ENCODE assay signal across 7 mouse cellular contexts in the genomic region with DNA sequence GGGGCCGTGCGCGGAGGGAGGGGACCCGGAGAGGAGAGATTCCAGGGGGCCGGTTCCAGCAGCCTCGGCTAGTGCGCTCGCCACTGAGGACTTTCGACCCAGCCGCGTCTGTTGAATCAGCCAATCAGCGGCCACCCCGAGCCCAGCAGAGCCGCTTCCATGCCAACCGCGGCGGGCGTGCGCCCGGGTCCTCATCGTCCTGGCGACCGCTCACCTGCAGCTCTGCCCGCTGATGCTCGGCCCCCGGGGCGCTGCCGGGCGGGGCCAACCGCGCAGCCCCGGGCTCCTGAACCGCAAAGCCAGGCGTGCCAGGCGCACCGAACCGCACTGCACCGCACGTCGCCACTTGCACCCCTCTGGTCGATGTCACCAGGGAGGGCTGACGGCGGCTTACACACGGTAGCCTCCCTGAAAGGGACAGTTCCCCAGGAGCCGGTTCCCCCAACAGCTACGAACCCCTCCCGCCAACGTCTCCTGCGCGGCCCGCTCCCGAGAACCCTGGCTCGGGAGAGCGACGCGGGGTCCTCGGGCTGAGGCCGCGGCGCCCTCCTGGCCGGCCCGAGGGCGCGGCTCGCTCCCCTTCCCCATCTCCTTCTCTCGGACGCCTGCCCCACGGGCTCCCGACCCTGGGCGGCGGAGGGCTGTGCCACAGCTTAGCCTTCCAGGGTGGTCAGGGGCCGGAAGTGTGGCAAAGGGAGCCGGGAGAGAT. TPM values are rescaled to one million over a fixed set of nuclear protein-coding genes. Genes with fewer than 3 reads are reported as not detected.
A peak's percentile ranks its signal among the peaks of the same experiment; 100 is the strongest.
DNase-seq lines count a peak whose midpoint lies in the region; ATAC-seq and TF ChIP-seq lines count a peak whose summit lies in the region.

Ccna1 (minus strand) TSS at position 464 of the 709 bp plus-strand sequence.

- ATAC-seq in embryonic facial prominence, embryonic 13.5 days (ENCODE audit: insufficient number of reproducible peaks, insufficient read depth, low FRiP score, low TSS enrichment, low read depth), result peak; percentile 87
- peak; percentile 90 for ATAC-seq in limb, embryonic 12.5 days (ENCODE audit: insufficient number of reproducible peaks, insufficient read depth, low FRiP score, low TSS enrichment, low read depth)
- peak; percentile 94 for ATAC-seq in midbrain, embryonic 14.5 days (ENCODE audit: low FRiP score, low TSS enrichment)

- DNase-seq in brain, embryonic 14.5 days (ENCODE audit: low read depth), result peak; percentile 89
- DNase-seq in heart, adult 8-10 months (ENCODE audit: low spot score), result peak; percentile 6
- peak; percentile 50 for DNase-seq in kidney, adult 18-20 months
- DNase-seq in midbrain, embryonic 14.5 days, result peak; percentile 88

- H3K27ac ChIP-seq in embryonic facial prominence, embryonic 13.5 days, result no peak within 1 kb of the TSS
- H3K27ac ChIP-seq in limb, embryonic 12.5 days, result 0 out of 2 replicates have a peak within 1 kb of the TSS, but pooled peaks have one; percentile 17
- H3K27ac ChIP-seq in midbrain, embryonic 14.5 days (replicated peaks; ENCODE audit: low read depth, low read length), result no peak within 1 kb of the TSS; the same call in 1 of the 2 replicates
- H3K27ac ChIP-seq in testis, adult 2 months (ENCODE audit: control insufficient read depth, insufficient read depth, low read depth, low read length), result peak within 1 kb of the TSS; percentile 92

- H3K4me1 ChIP-seq in embryonic facial prominence, embryonic 13.5 days, result peaks cover 15% of the 10 kb centered on the region
- peaks cover 11% of the 10 kb centered on the region for H3K4me1 ChIP-seq in limb, embryonic 12.5 days (replicated peaks)
- H3K4me1 ChIP-seq in midbrain, embryonic 14.5 days (ENCODE audit: control insufficient read depth, insufficient read depth, low read length), result peaks cover 9% of the 10 kb centered on the region
- peaks cover 11% of the 10 kb centered on the region for H3K4me1 ChIP-seq in testis, adult 2 months (ENCODE audit: control insufficient read depth, insufficient read depth, low read length)

- H3K9me3 ChIP-seq in embryonic facial prominence, embryonic 13.5 days, result no peaks in the 10 kb centered on the region
- H3K9me3 ChIP-seq in limb, embryonic 12.5 days, result no peaks in the 10 kb centered on the region
- H3K9me3 ChIP-seq in midbrain, embryonic 14.5 days (ENCODE audit: control insufficient read depth, low read length), result no peaks in the 10 kb centered on the region

- no peak for TF ChIP-seq CTCF in brain, embryonic 14.5 days (IDR thresholded peaks at IDR 0.05; ENCODE audit: borderline replicate concordance, extremely low read depth, insufficient read depth, insufficient read length)
- TF ChIP-seq CTCF in testis, adult 2 months (IDR thresholded peaks at IDR 0.05; ENCODE audit: control insufficient read depth, insufficient read depth, insufficient replicate concordance, low read depth, low read length), result no peak

- WGBS in embryonic facial prominence, embryonic 13.5 days, result under 1% methylated on average over 72 of the region's 73 CpGs
- 1% methylated on average over 72 of the region's 73 CpGs for WGBS in limb, embryonic 12.5 days
- under 1% methylated on average over 73 of the region's 73 CpGs for WGBS in midbrain, embryonic 14.5 days

- H3K4me2 ChIP-seq in embryonic facial prominence, embryonic 13.5 days, result peak within 1 kb of the TSS; percentile 99
- peak within 1 kb of the TSS; percentile 99 for H3K4me2 ChIP-seq in limb, embryonic 12.5 days
- peak within 1 kb of the TSS; percentile 99 for H3K4me2 ChIP-seq in midbrain, embryonic 14.5 days (ENCODE audit: low read length)

- H3K27me3 ChIP-seq in embryonic facial prominence, embryonic 13.5 days, result peaks cover 46% of the 10 kb centered on the region
- H3K27me3 ChIP-seq in limb, embryonic 12.5 days, result peaks cover 48% of the 10 kb centered on the region
- 0 out of 2 replicates have a peak, but pooled peaks cover 7% of the 10 kb centered on the region for H3K27me3 ChIP-seq in midbrain, embryonic 14.5 days (ENCODE audit: control insufficient read depth, insufficient read depth, low read length)
- no peaks in the 10 kb centered on the region for H3K27me3 ChIP-seq in testis, adult 2 months (ENCODE audit: control insufficient read depth, insufficient read depth, low read length)

- no peaks in the 10 kb centered on the region for H3K36me3 ChIP-seq in embryonic facial prominence, embryonic 13.5 days
- H3K36me3 ChIP-seq in limb, embryonic 12.5 days, result no peaks in the 10 kb centered on the region
- H3K36me3 ChIP-seq in midbrain, embryonic 14.5 days (ENCODE audit: control insufficient read depth, insufficient read depth, low read length), result no peaks in the 10 kb centered on the region
- no peaks in the 10 kb centered on the region for H3K36me3 ChIP-seq in testis, adult 2 months (ENCODE audit: control insufficient read depth, insufficient read depth, low read length)

- H3K9ac ChIP-seq in embryonic facial prominence, embryonic 13.5 days, result peak within 1 kb of the TSS; percentile 66
- H3K9ac ChIP-seq in limb, embryonic 12.5 days (replicated peaks), result peak within 1 kb of the TSS; percentile 66
- H3K9ac ChIP-seq in midbrain, embryonic 14.5 days (replicated peaks; ENCODE audit: low read length), result peak within 1 kb of the TSS; percentile 72

- peak within 1 kb of the TSS; percentile 63 for H3K4me3 ChIP-seq in embryonic facial prominence, embryonic 13.5 days
- peak within 1 kb of the TSS; percentile 64 for H3K4me3 ChIP-seq in limb, embryonic 12.5 days (replicated peaks)
- H3K4me3 ChIP-seq in midbrain, embryonic 14.5 days (replicated peaks; ENCODE audit: low read depth, low read length), result peak within 1 kb of the TSS; percentile 62
- peak within 1 kb of the TSS; percentile 97 for H3K4me3 ChIP-seq in testis, adult 2 months (ENCODE audit: control insufficient read depth, low read depth, low read length)

- no peak for TF ChIP-seq POLR2A in brain, embryonic 14.5 days (IDR thresholded peaks at IDR 0.05; ENCODE audit: borderline replicate concordance, extremely low read depth, insufficient read depth, insufficient read length, poor library complexity, severe bottlenecking)
- TF ChIP-seq POLR2A in testis, adult 2 months (IDR thresholded peaks at IDR 0.05; ENCODE audit: control insufficient read depth, low read depth, low read length), result peak; percentile 52

RNA-seq across cellular contexts. Expression of gene Ccna1, which starts in this region (rescaled TPM):
- 2.1 and 2.8 TPM in 2 replicates for polyA plus RNA-seq in brain, embryonic 14.5 days (2012; rRNA removed)
- polyA plus RNA-seq in embryonic facial prominence, embryonic 13.5 days (2015; fragmentation: Nextera tagmentation; extraction: Ambion mirVana), result 1.7 and 3.0 TPM in 2 replicates
- not detected for total RNA-seq in heart, adult 8-10 months (2022)
- 1.1 and 2.8 TPM in 2 replicates for polyA plus RNA-seq in limb, embryonic 12.5 days (2016; fragmentation: Nextera tagmentation; extraction: Ambion mirVana)
- polyA plus RNA-seq in midbrain, embryonic 14.5 days (2014; fragmentation: Nextera tagmentation; extraction: Ambion mirVana), result 1.1 and 2.2 TPM in 2 replicates
- 144 and 152 TPM in 2 replicates for polyA plus RNA-seq in testis, adult 2 months (2012; rRNA removed)

Comparison
In these comparisons a context has a peak if more than half of its experiments do, and no peak if none do; other contexts are left out.
1. RNA of gene Ccna1 (polyA plus RNA-seq): 144 to 152 TPM in testis, adult 2 months; 1.1 to 2.2 TPM in midbrain, embryonic 14.5 days, 2.1 to 2.8 TPM in brain, embryonic 14.5 days, 1.7 to 3.0 TPM in embryonic facial prominence, embryonic 13.5 days and 1.1 to 2.8 TPM in limb, embryonic 12.5 days; every median in the first group is over 10 times any median in the second.
2. Peak in DNase-seq in heart, adult 8-10 months; RNA of the gene not detected or under 1 TPM.
3. DNase-seq: peak in every context shown above with its lines; median percentile 89 in brain, embryonic 14.5 days; 88 in midbrain, embryonic 14.5 days; 50 in kidney, adult 18-20 months; 6 in heart, adult 8-10 months.
4. H3K27ac ChIP-seq: peak in limb, embryonic 12.5 days (single experiment) and testis, adult 2 months (single experiment); none in embryonic facial prominence, embryonic 13.5 days (single experiment) and midbrain, embryonic 14.5 days (single experiment).
5. Peak in every context shown above with its lines, with median percentiles within 50 percentile points of each other: ATAC-seq, H3K4me2 ChIP-seq, H3K4me3 ChIP-seq and H3K9ac ChIP-seq.